Mouse (Mus musculus) kidney, adult 2 months (tissue): ENCODE measurements around the gene Ugdh. TPM values are rescaled to one million over a fixed set of nuclear protein-coding genes. Genes with fewer than 3 reads are reported as not detected.

Source experiments
- DNase-seq: peaks from one replicate; pipeline ENCODE4 v3.0.0; 2021
- H3K27ac ChIP-seq: fragments of 200-500 bp; 2 replicates; pipeline ENCODE4 v1.5.1; 2012; ENCODE audit warnings: low read depth, low read length, control low read depth, inconsistent platforms; ENCODE audit not compliant: insufficient read depth
- H3K27me3 ChIP-seq: fragments of 200-500 bp; replicated peaks from 2 replicates; pipeline ENCODE4 v1.6.1; 2012; ENCODE audit warnings: mild to moderate bottlenecking, moderate library complexity, low read length, inconsistent platforms; ENCODE audit not compliant: control insufficient read depth, insufficient read depth
- H3K36me3 ChIP-seq: fragments of 200-500 bp; 2 replicates; pipeline ENCODE4 v1.6.1; 2012; ENCODE audit warnings: mild to moderate bottlenecking, moderate library complexity, low read length, inconsistent platforms; ENCODE audit not compliant: control insufficient read depth, insufficient read depth
- H3K4me1 ChIP-seq: fragments of 200-500 bp; 2 replicates; pipeline ENCODE4 v1.6.1; 2011; ENCODE audit warnings: low read length; ENCODE audit not compliant: control insufficient read depth, insufficient read depth
- H3K4me3 ChIP-seq: fragments of 200-500 bp; 2 replicates; pipeline ENCODE4 v1.5.1; 2011; ENCODE audit warnings: mild to moderate bottlenecking, low read depth, low read length, control low read depth; ENCODE audit not compliant: insufficient read depth
- CTCF ChIP-seq: fragments of 200-500 bp; conservative IDR thresholded peaks from 2 replicates; pipeline ENCODE4 v1.5.1; 2011; ENCODE audit warnings: low read depth, mild to moderate bottlenecking, control low read depth, low read length, moderate library complexity, mixed read lengths; ENCODE audit not compliant: insufficient read depth, insufficient read length
- POLR2A ChIP-seq: fragments of 200-500 bp; IDR thresholded peaks from one replicate; pipeline ENCODE4 v1.6.1; 2011; ENCODE audit warnings: low read depth, low read length, control low read depth
- WGBS: fragments of 180-500 bp; shearing (Covaris S2); methylation state at CpG from one replicate; pipeline ENCODE4 v1.1.7; 2018; 5-methylcytosine and 5-hydroxymethylcytosine counted together
- polyA plus RNA-seq: library from polyadenylated mRNA; depleted of rRNA; stranded (reverse); fragments of >200 nt; gene quantifications from 2 replicates; pipeline ENCODE4 v1.2.3, GENCODE M21; 2012

The Ugdh gene
- polyA plus RNA-seq, 1 experiment, result 31.2 TPM

GRCm38 (mm10) chr5:65429441-65429840 lies 6.3 kb downstream of the Ugdh start:
- H3K27me3 ChIP-seq, result no peaks in the 10 kb centered on the region
- no peak overlapping the region for H3K4me3 ChIP-seq
- H3K36me3 ChIP-seq, result no peaks in the 10 kb centered on the region; the same call in 1 of the 2 replicates
- H3K27ac ChIP-seq, result no peak overlapping the region
- 74% methylated on average over 5 of the region's 5 CpGs for WGBS
- TF ChIP-seq POLR2A (no peak), CTCF (no peak)
- DNase-seq, result no peak
- H3K4me1 ChIP-seq, result peaks cover 7% of the 10 kb centered on the region

DNA sequence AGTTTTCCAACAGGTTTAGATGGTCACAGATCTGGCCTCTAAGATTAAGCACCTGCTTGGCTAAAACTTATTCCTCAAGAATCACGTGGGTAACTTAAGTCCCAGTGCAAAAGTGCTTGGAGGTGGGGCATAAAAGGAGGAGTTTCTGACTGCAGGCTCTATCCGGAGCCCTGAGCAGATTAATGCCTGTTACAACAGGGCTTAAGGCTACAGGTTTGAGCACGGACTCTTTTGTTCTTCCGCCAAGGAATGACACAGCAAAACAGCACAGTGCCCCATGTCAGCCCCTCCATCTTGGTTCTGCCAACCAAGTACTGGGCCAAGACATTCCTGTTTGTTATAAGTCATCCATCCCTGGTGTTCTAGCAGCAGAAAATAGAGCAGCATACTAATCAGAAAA lies 7.4 kb downstream of the Ugdh start:
- H3K36me3 ChIP-seq, result no peaks in the 10 kb centered on the region; the same call in 1 of the 2 replicates
- WGBS, result 35% methylated on average over 4 of the region's 4 CpGs
- H3K4me1 ChIP-seq, result peaks cover 12% of the 10 kb centered on the region
- peak overlapping the region; percentile 45; the same call in 1 of the 2 replicates for H3K27ac ChIP-seq
- TF ChIP-seq POLR2A, result no peak
- no peak for TF ChIP-seq CTCF
- H3K27me3 ChIP-seq, result no peaks in the 10 kb centered on the region
- H3K4me3 ChIP-seq, result no peak overlapping the region
- peak; percentile 66 for DNase-seq

DNA sequence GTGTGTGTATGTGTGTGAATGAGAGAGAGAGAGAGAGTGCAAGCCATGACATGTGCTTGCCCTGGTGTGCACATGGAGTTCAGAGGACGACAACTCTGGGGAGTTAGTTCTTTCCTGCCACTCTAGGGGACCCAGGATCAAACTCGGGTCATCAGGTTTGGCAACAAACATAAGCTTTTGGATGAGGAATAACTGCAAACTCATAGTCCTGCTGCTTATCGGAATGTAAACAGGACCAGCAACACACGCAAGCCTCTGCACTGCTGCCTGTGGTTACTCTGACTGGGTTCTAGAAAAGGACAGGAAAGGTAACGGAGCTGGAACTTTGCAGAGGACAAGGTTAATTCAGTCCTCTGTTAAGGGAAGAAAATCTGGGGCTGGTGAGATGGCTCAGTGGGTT lies 10.5 kb downstream of the Ugdh start:
- DNase-seq, result no peak
- no peak overlapping the region for H3K27ac ChIP-seq
- H3K27me3 ChIP-seq, result no peaks in the 10 kb centered on the region
- WGBS, result 83% methylated on average over 5 of the region's 5 CpGs
- peaks cover 17% of the 10 kb centered on the region for H3K4me1 ChIP-seq
- H3K4me3 ChIP-seq, result no peak overlapping the region
- TF ChIP-seq CTCF (no peak), POLR2A (no peak)
- no peaks in the 10 kb centered on the region; the same call in 1 of the 2 replicates for H3K36me3 ChIP-seq

- DNase-seq, result peak; percentile 77
- 50% methylated on average over 6 of the region's 6 CpGs for WGBS
- H3K27ac ChIP-seq, result no peak overlapping the region
- no peaks in the 10 kb centered on the region; the same call in 1 of the 2 replicates for H3K36me3 ChIP-seq
- H3K27me3 ChIP-seq, result no peaks in the 10 kb centered on the region
- no peak overlapping the region for H3K4me3 ChIP-seq
- peaks cover 17% of the 10 kb centered on the region for H3K4me1 ChIP-seq
- TF ChIP-seq POLR2A (no peak), CTCF (no peak)
These were observed 11.5 kb downstream of the Ugdh start for GRCm38 (mm10) chr5:65424215-65424614.

DNA sequence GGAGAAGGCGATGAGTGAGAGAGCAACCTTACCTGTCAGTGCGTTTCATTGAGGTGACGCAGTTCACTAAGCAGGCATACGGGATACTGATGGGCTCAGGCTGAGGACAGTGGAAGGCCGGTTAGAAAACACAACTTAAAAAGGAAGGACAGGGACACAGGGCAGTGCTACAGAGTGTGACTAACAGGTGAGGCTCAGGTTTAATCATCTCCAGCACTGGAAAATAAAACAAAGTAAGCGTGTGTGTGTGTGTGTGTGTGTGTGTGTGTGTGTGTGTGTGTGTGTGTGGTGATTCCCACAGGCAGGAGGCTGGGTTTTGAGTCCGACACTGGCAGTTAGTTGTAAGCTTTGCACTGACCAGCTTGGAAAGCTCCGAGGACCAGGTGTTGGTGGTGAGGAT lies 12.9 kb downstream of the Ugdh start:
- Histone ChIP-seq H3K36me3 (no peaks in the 10 kb centered on the region; the same call in 1 of the 2 replicates), H3K27ac (no peak overlapping the region), H3K4me3 (no peak overlapping the region), H3K27me3 (no peaks in the 10 kb centered on the region), H3K4me1 (peaks cover 15% of the 10 kb centered on the region)
- TF ChIP-seq CTCF (no peak), POLR2A (no peak)
- DNase-seq, result peak; percentile 67
- 65% methylated on average over 8 of the region's 8 CpGs for WGBS

- 35% methylated on average over 6 of the region's 6 CpGs for WGBS
- H3K27me3 ChIP-seq, result no peaks in the 10 kb centered on the region
- DNase-seq, result peak; percentile 25
- H3K4me3 ChIP-seq, result no peak overlapping the region
- peaks cover 15% of the 10 kb centered on the region for H3K4me1 ChIP-seq
- TF ChIP-seq POLR2A, result no peak
- no peak for TF ChIP-seq CTCF
- 0 out of 2 replicates have a peak overlapping the region, but pooled peaks have one; percentile 28 for H3K27ac ChIP-seq
- no peaks in the 10 kb centered on the region; the same call in 1 of the 2 replicates for H3K36me3 ChIP-seq
These were observed 14.9 kb downstream of the Ugdh start for GRCm38 (mm10) chr5:65420822-65421221.

DNA sequence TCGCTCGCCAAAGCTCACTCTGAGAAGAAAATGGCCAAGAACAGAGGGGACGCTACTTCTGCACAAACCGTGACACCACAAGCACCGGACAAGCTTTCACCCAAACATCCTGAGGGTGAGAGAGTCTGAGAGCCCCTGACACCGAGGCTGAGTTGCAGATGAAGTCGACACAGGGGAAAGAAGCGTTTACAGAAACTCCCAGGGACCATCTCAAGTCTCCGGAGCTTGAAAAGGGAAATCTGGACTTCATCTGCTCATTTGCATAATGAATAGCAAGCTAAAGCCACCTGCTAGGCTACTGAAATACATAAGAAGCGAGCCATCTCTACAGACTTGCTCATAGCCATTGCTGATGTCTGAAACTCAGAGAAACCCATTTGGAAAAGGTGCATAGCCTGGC lies 16.6 kb downstream of the Ugdh start:
- no peaks in the 10 kb centered on the region; the same call in 1 of the 2 replicates for H3K36me3 ChIP-seq
- WGBS, result 83% methylated on average over 10 of the region's 10 CpGs
- no peak overlapping the region for H3K27ac ChIP-seq
- TF ChIP-seq POLR2A (no peak), CTCF (no peak)
- no peak overlapping the region for H3K4me3 ChIP-seq
- H3K27me3 ChIP-seq, result no peaks in the 10 kb centered on the region
- H3K4me1 ChIP-seq, result peaks cover 10% of the 10 kb centered on the region; the same call in 1 of the 2 replicates
- DNase-seq, result no peak
